Mouse (Mus musculus) telencephalon, adult 2 months (tissue): ENCODE measurements around the gene Slc25a4.

ENCODE experiments used
- DNase-seq: peaks from one replicate; pipeline ENCODE4 v3.0.0-alpha.2; 2011; ENCODE audit warnings: low read depth, low spot score

Gene Slc25a4

GRCm38 (mm10) chr8:46204974-46205640 lies 6.0 kb downstream of the Slc25a4 start:
- no peak for DNase-seq

GRCm38 (mm10) chr8:46204301-46204700 lies 6.8 kb downstream of the Slc25a4 start:
- DNase-seq = no peak

- DNase-seq = no peak
Measured at GRCm38 (mm10) chr8:46202350-46202749, 8.7 kb downstream of the Slc25a4 start.

- no peak for DNase-seq
Measured at GRCm38 (mm10) chr8:46197673-46198072, 13.4 kb downstream of the Slc25a4 start.

GRCm38 (mm10) chr8:46196877-46197276 lies 14.2 kb downstream of the Slc25a4 start:
- DNase-seq = no peak

- no peak for DNase-seq
Measured at GRCm38 (mm10) chr8:46193100-46193499, 18.0 kb downstream of the Slc25a4 start.

- peak; percentile 70 for DNase-seq
Measured at GRCm38 (mm10) chr8:46185361-46185760, 25.7 kb downstream of the Slc25a4 start.

GRCm38 (mm10) chr8:46180136-46180535 lies 30.9 kb downstream of the Slc25a4 start:
- peak; percentile 27 for DNase-seq

GRCm38 (mm10) chr8:46173651-46174050 lies 37.4 kb downstream of the Slc25a4 start:
- DNase-seq = no peak

- DNase-seq = no peak
Measured at GRCm38 (mm10) chr8:46163870-46164190, 47.3 kb downstream of the Slc25a4 start.

- DNase-seq = peak; percentile 93
Measured at GRCm38 (mm10) chr8:46162953-46163869, 47.9 kb downstream of the Slc25a4 start.
